Mouse (Mus musculus): ENCODE measurements around the gene Ppp4c. TPM values are rescaled to one million over a fixed set of nuclear protein-coding genes. Genes with fewer than 3 reads are reported as not detected.

The Ppp4c gene
- polyA plus RNA-seq, 1 experiment from 2014 or later = 214 TPM

DNA sequence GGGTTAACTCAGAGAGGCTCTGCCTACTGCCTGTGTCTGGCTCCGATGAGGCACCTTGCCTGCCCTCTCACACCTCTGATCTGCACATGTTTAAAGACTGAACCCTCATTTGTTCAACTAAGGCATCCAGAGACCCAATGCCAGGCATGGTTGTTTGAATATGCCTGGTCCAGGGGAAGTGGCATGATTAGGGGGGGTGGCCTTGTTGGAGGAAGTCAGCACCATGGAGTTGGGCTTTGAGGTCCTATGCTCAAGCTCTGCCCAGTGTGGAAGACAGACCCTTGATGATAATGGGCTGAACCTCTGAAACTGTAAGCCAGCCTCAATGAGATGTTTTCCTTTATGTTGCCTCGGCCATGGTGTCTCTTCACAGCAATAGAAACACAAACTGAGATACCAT lies 18.9 kb downstream of the Ppp4c start:
- Histone ChIP-seq H3K4me1 (ENCODE audit: control insufficient read depth, insufficient read depth, low read length) (peaks cover 18% of the 10 kb centered on the region; the same call in 1 of the 2 replicates), H3K27ac (replicated peaks; ENCODE audit: low read depth, low read length) (no peak overlapping the region), H3K9me3 (ENCODE audit: control insufficient read depth, low read length) (no peaks in the 10 kb centered on the region), H3K4me2 (ENCODE audit: low read depth, low read length) (no peak overlapping the region), H3K27me3 (replicated peaks; ENCODE audit: control insufficient read depth, insufficient read depth, low read length) (no peaks in the 10 kb centered on the region), H3K4me3 (ENCODE audit: low read depth, low read length) (no peak overlapping the region), H3K9ac (ENCODE audit: low read depth, low read length) (no peak overlapping the region), H3K36me3 (ENCODE audit: control insufficient read depth, insufficient read depth, low read length) (peaks cover 52% of the 10 kb centered on the region)
- no peak for DNase-seq (ENCODE audit: low spot score)
- no peak for ATAC-seq (ENCODE audit: low read depth)
- WGBS = 79% methylated on average over 2 of the region's 2 CpGs

DNA sequence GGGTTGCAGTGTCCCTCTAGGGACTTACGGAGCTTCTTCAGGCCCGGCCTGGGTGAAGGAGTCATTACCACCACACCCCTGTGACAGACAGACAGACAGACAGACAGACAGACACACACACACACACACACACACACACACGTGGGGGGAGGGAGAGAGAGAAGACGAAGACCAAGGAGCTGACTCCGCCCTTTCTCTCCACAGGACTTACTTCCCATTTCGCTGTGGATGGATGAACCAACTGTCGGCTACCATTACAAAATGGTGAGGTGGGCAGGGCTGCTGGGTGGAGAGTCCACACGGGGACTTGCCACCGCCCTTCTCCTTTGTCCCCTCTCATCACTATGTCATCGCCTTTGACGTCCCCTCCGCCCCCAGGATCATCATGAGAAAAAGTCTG lies 21.5 kb downstream of the Ppp4c start:
- ATAC-seq (ENCODE audit: low read depth) (no peak), DNase-seq (ENCODE audit: low spot score) (no peak)
- no peaks in the 10 kb centered on the region for H3K27me3 ChIP-seq (replicated peaks; ENCODE audit: control insufficient read depth, insufficient read depth, low read length)
- no peak overlapping the region for H3K27ac ChIP-seq (replicated peaks; ENCODE audit: low read depth, low read length)
- no peaks in the 10 kb centered on the region for H3K9me3 ChIP-seq (ENCODE audit: control insufficient read depth, low read length)
- H3K4me3 ChIP-seq (ENCODE audit: low read depth, low read length) = no peak overlapping the region
- WGBS = 77% methylated on average over 12 of the region's 12 CpGs
- H3K9ac ChIP-seq (ENCODE audit: low read depth, low read length) = no peak overlapping the region
- peaks cover 1% of the 10 kb centered on the region; the same call in 1 of the 2 replicates for H3K4me1 ChIP-seq (ENCODE audit: control insufficient read depth, insufficient read depth, low read length)
- H3K36me3 ChIP-seq (ENCODE audit: control insufficient read depth, insufficient read depth, low read length) = peaks cover 73% of the 10 kb centered on the region
- no peak overlapping the region for H3K4me2 ChIP-seq (ENCODE audit: low read depth, low read length)

DNA sequence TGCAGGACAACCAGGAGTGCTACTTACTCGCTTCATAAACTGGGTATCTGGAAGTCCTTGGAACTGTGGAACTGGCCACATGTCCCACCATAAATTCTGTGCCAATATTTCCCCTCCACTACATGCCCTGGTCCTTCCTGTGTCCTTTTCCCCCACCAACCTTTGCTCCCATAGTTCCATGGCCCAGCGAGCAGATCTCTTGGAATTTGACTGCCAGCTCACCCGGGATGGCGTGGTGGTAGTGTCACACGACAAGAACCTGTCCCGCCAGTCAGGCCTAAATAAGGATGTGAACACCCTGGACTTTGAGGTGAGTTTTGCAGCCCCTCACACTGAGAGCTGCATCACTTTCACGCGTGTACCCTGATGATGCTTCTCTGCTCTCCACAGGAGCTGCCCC lies 25.3 kb downstream of the Ppp4c start:
- Histone ChIP-seq H3K4me2 (ENCODE audit: low read depth, low read length) (no peak overlapping the region), H3K27ac (replicated peaks; ENCODE audit: low read depth, low read length) (no peak overlapping the region), H3K9me3 (ENCODE audit: control insufficient read depth, low read length) (no peaks in the 10 kb centered on the region), H3K27me3 (replicated peaks; ENCODE audit: control insufficient read depth, insufficient read depth, low read length) (no peaks in the 10 kb centered on the region), H3K4me3 (ENCODE audit: low read depth, low read length) (no peak overlapping the region), H3K36me3 (ENCODE audit: control insufficient read depth, insufficient read depth, low read length) (peaks cover 86% of the 10 kb centered on the region), H3K4me1 (ENCODE audit: control insufficient read depth, insufficient read depth, low read length) (no peaks in the 10 kb centered on the region), H3K9ac (ENCODE audit: low read depth, low read length) (no peak overlapping the region)
- no peak for ATAC-seq (ENCODE audit: low read depth)
- no peak for DNase-seq (ENCODE audit: low spot score)
- 81% methylated on average over 8 of the region's 8 CpGs for WGBS

DNA sequence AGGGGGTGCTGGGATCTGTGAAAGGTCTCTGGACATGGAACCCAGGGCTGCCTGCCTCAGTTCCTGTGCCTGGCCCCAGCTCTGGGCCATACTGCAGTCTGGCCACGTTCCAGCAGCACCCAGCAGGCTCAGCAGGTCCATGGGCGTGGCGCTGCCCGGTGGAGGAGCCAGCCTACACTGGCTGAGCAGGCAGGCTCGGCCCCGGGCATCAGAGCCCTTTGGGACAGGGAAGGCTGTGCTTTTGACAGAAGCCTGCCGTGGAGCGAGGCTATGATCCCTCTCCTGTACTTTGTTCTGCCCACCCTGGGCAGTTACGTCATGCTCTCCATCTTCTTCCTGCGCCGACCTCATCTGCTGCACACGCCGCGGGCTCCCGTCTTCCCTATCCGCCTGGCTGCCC lies 26.1 kb downstream of the Ppp4c start, which contains the start of gene Gdpd3:
Gene Gdpd3 (plus strand): TSS at position 134 of the 400 bp plus-strand sequence.
- Histone ChIP-seq H3K4me2 (ENCODE audit: low read depth, low read length) (no peak within 1 kb of the TSS), H3K36me3 (ENCODE audit: control insufficient read depth, insufficient read depth, low read length) (peaks cover 83% of the 10 kb centered on the region), H3K4me1 (ENCODE audit: control insufficient read depth, insufficient read depth, low read length) (0 out of 2 replicates have a peak, but pooled peaks cover 2% of the 10 kb centered on the region), H3K4me3 (ENCODE audit: low read depth, low read length) (no peak within 1 kb of the TSS), H3K27me3 (replicated peaks; ENCODE audit: control insufficient read depth, insufficient read depth, low read length) (no peaks in the 10 kb centered on the region), H3K9me3 (ENCODE audit: control insufficient read depth, low read length) (no peaks in the 10 kb centered on the region), H3K9ac (ENCODE audit: low read depth, low read length) (no peak within 1 kb of the TSS), H3K27ac (replicated peaks; ENCODE audit: low read depth, low read length) (no peak within 1 kb of the TSS)
- ATAC-seq (ENCODE audit: low read depth) (no peak), DNase-seq (ENCODE audit: low spot score) (no peak)
- WGBS = 98% methylated on average over 12 of the region's 16 CpGs

DNA sequence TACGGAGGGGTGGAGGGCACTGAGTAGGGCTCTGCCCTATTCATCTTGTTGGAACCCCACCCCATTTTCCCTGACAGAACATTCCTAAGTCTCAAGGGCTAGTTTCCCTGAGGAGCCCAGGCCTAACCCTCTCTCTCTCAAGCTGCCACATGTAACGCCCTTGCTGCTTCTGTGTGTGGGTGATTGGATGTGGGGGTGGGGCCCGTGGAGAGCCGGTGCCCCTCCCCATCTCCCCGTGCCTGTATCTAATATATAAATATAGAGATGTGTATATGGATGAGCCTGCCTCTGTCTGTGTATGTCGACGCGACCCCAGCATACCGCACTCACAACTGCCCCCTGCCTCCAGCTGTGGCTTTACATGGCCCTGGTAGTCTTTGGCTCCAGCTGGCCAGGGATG lies 26.8 kb downstream of the Ppp4c start:
- H3K4me2 ChIP-seq (ENCODE audit: low read depth, low read length) = no peak overlapping the region
- DNase-seq (ENCODE audit: low spot score) = no peak
- H3K4me3 ChIP-seq (ENCODE audit: low read depth, low read length) = no peak overlapping the region
- no peak overlapping the region for H3K9ac ChIP-seq (ENCODE audit: low read depth, low read length)
- no peaks in the 10 kb centered on the region for H3K9me3 ChIP-seq (ENCODE audit: control insufficient read depth, low read length)
- 83% methylated on average over 9 of the region's 9 CpGs for WGBS
- no peak for ATAC-seq (ENCODE audit: low read depth)
- peaks cover 77% of the 10 kb centered on the region for H3K36me3 ChIP-seq (ENCODE audit: control insufficient read depth, insufficient read depth, low read length)
- H3K4me1 ChIP-seq (ENCODE audit: control insufficient read depth, insufficient read depth, low read length) = peaks cover 6% of the 10 kb centered on the region
- no peak overlapping the region for H3K27ac ChIP-seq (replicated peaks; ENCODE audit: low read depth, low read length)
- H3K27me3 ChIP-seq (replicated peaks; ENCODE audit: control insufficient read depth, insufficient read depth, low read length) = no peaks in the 10 kb centered on the region

DNA sequence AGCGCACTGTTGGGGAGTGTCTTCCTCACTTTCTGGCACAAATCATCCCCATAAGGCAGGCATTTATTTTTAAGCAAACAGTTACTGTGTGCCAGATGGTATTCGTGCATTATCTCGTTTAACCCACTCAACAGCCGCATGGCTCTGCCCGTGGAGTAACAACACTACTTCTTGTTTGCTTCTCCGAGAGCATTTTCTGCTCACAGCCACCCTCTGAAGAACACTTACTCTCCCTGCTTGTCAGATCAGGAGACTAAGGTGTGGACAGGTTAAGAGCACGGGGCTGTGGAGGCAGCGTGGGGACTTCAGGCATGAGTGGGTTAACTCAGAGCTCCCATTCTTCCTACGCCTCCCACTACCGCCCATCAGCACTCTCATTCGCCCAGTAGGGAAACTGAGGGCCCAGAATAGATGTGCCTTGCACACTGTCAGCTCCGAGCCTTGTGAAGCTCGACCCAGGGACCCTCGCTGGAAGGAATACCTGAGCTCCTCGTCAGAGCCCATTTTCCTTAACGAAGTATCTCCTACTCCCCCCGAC lies 29.8 kb downstream of the Ppp4c start:
- no peaks in the 10 kb centered on the region for H3K27me3 ChIP-seq (replicated peaks; ENCODE audit: control insufficient read depth, insufficient read depth, low read length)
- DNase-seq (ENCODE audit: low spot score) (no peak), ATAC-seq (ENCODE audit: low read depth) (no peak)
- WGBS = 38% methylated on average over 17 of the region's 17 CpGs
- H3K9me3 ChIP-seq (ENCODE audit: control insufficient read depth, low read length) = no peaks in the 10 kb centered on the region
- H3K4me2 ChIP-seq (ENCODE audit: low read depth, low read length) = peak overlapping the region; percentile 43
- peak overlapping the region; percentile 21 for H3K4me3 ChIP-seq (ENCODE audit: low read depth, low read length)
- peak overlapping the region; percentile 51 for H3K9ac ChIP-seq (ENCODE audit: low read depth, low read length)
- H3K27ac ChIP-seq (replicated peaks; ENCODE audit: low read depth, low read length) = peak overlapping the region; percentile 49
- peaks cover 12% of the 10 kb centered on the region for H3K4me1 ChIP-seq (ENCODE audit: control insufficient read depth, insufficient read depth, low read length)
- peaks cover 47% of the 10 kb centered on the region for H3K36me3 ChIP-seq (ENCODE audit: control insufficient read depth, insufficient read depth, low read length)

DNA sequence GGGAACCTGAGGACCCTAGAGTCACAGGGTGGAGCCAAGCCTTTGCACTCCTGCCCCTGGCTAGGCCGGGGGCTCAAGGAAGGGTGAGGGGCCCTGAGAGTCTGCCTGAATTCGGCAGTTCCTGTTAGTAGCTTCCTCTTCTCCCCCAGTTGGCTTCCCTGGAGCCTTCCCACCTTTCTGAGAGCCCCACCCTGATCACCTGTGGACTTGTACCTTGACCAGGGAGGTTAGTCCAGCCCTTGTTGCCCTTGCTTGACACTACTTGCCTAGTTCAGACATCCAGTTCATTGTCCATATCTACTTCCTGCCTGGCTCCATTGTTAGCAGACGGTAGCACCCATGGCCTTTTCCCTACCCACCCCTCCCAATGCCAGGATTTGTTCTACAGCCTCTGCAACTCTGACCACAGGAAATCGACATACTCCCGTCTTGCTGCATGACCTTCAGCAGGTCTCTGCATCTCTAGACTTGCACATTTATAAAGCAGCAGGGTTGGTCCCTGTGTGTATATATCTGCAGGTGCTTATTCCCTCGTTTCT lies 30.7 kb downstream of the Ppp4c start:
- ATAC-seq (ENCODE audit: low read depth) (no peak), DNase-seq (ENCODE audit: low spot score) (no peak)
- peaks cover 37% of the 10 kb centered on the region for H3K36me3 ChIP-seq (ENCODE audit: control insufficient read depth, insufficient read depth, low read length)
- H3K27me3 ChIP-seq (replicated peaks; ENCODE audit: control insufficient read depth, insufficient read depth, low read length) = no peaks in the 10 kb centered on the region
- no peak overlapping the region for H3K4me3 ChIP-seq (ENCODE audit: low read depth, low read length)
- no peaks in the 10 kb centered on the region for H3K9me3 ChIP-seq (ENCODE audit: control insufficient read depth, low read length)
- WGBS = 59% methylated on average over 5 of the region's 6 CpGs
- no peak overlapping the region for H3K27ac ChIP-seq (replicated peaks; ENCODE audit: low read depth, low read length)
- H3K4me2 ChIP-seq (ENCODE audit: low read depth, low read length) = peak overlapping the region; percentile 43; the same call in 1 of the 2 replicates
- 0 out of 2 replicates have a peak overlapping the region, but pooled peaks have one; percentile 51 for H3K9ac ChIP-seq (ENCODE audit: low read depth, low read length)
- H3K4me1 ChIP-seq (ENCODE audit: control insufficient read depth, insufficient read depth, low read length) = peaks cover 12% of the 10 kb centered on the region

DNA sequence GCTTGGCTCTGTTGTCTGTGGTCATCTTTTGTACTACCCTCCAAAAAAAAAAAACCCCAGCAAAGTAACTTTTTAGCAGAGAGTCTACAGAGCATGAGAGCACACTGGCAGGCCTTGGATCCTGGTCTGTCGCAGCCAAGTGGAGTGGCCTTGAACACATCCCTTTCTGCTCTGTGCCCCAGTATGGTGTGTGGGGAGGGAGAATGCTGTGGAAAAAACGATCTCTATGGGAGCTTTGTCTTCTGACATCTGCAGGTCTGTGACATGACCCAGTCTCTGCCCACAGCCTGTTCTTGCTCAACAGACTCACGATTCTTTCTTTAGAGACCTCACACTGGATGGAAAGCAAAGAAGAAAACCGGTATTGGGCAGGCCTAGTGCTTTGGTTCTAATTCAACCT lies 31.3 kb downstream of the Ppp4c start:
- Histone ChIP-seq H3K9me3 (ENCODE audit: control insufficient read depth, low read length) (no peaks in the 10 kb centered on the region), H3K4me3 (ENCODE audit: low read depth, low read length) (peak overlapping the region; percentile 85), H3K36me3 (ENCODE audit: control insufficient read depth, insufficient read depth, low read length) (peaks cover 31% of the 10 kb centered on the region), H3K27ac (replicated peaks; ENCODE audit: low read depth, low read length) (peak overlapping the region; percentile 84), H3K27me3 (replicated peaks; ENCODE audit: control insufficient read depth, insufficient read depth, low read length) (no peaks in the 10 kb centered on the region), H3K9ac (ENCODE audit: low read depth, low read length) (peak overlapping the region; percentile 89), H3K4me2 (ENCODE audit: low read depth, low read length) (peak overlapping the region; percentile 97), H3K4me1 (ENCODE audit: control insufficient read depth, insufficient read depth, low read length) (peaks cover 12% of the 10 kb centered on the region)
- WGBS = 66% methylated on average over 4 of the region's 4 CpGs
- ATAC-seq (ENCODE audit: low read depth) (no peak), DNase-seq (ENCODE audit: low spot score) (no peak)

DNA sequence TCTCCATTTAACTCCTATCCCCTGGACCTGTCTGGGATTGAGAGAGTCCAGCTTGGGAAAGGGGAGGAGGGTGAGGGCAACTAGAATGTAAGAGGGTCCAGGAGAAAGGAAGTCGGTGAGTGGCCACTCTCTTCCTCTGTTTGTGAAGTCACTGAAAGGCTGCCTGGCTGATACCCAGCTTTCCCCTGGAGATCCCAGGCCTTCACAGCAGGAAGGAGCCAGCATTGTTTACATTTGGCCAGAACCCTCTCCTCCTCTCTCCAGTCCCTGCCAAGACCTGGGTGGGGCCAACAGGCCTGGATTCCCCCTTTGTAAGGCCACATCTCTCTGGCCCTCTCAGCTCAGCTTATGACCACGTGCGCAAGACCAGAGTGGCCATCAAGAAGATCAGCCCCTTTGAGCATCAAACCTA lies 31.9 kb downstream of the Ppp4c start:
- Histone ChIP-seq H3K27ac (replicated peaks; ENCODE audit: low read depth, low read length) (peak overlapping the region; percentile 84), H3K4me2 (ENCODE audit: low read depth, low read length) (peak overlapping the region; percentile 97), H3K9me3 (ENCODE audit: control insufficient read depth, low read length) (no peaks in the 10 kb centered on the region), H3K4me3 (ENCODE audit: low read depth, low read length) (peak overlapping the region; percentile 85), H3K9ac (ENCODE audit: low read depth, low read length) (peak overlapping the region; percentile 89), H3K36me3 (ENCODE audit: control insufficient read depth, insufficient read depth, low read length) (peaks cover 25% of the 10 kb centered on the region), H3K27me3 (replicated peaks; ENCODE audit: control insufficient read depth, insufficient read depth, low read length) (no peaks in the 10 kb centered on the region), H3K4me1 (ENCODE audit: control insufficient read depth, insufficient read depth, low read length) (peaks cover 12% of the 10 kb centered on the region)
- peak; percentile 80 for DNase-seq (ENCODE audit: low spot score)
- ATAC-seq (ENCODE audit: low read depth) = peak; percentile 31; the same call in 1 of the 2 replicates
- 20% methylated on average over 3 of the region's 3 CpGs for WGBS
